Mouse (Mus musculus): ENCODE measurements around the gene Gimap1. TPM values are rescaled to one million over a fixed set of nuclear protein-coding genes. Genes with fewer than 3 reads are reported as not detected.

Gimap1 gene
- total RNA-seq, 2 experiments from 2014 or later: 9.9 to 13.3 TPM

Other genes with a start within 250 kb of the Gimap1 start
- 10 to 100 TPM; 19.8 to 21.4 TPM for gene Atp6v0e2, start 201.4 kb upstream of the Gimap1 start, total RNA-seq (2021)
- gene Lrrc61, start 184.3 kb upstream of the Gimap1 start, total RNA-seq (2021): 10 to 100 TPM; 14.7 to 18.6 TPM
- gene Rarres2, start 166.3 kb upstream of the Gimap1 start, total RNA-seq (2021): 10 to 100 TPM; 60.1 to 86.3 TPM
- not detected for gene Gm45021, start 149.4 kb upstream of the Gimap1 start, total RNA-seq (2021)
- gene Repin1, start 145.2 kb upstream of the Gimap1 start, total RNA-seq (2021): 10 to 100 TPM; 32.3 to 32.9 TPM
- not detected for gene Gm44965, start 145.1 kb upstream of the Gimap1 start, total RNA-seq (2021)
- 10 to 100 TPM; 11.8 to 12.3 TPM for gene Zfp775, start 137.0 kb upstream of the Gimap1 start, total RNA-seq (2021)
- under 1 TPM; 0.37 to 0.39 TPM for gene AI854703, start 112.3 kb upstream of the Gimap1 start, total RNA-seq (2021)
- 1 to 10 TPM; 7.1 to 7.5 TPM for gene Gimap8, start 91.8 kb upstream of the Gimap1 start, total RNA-seq (2021)
- gene Gimap9, start 62.9 kb upstream of the Gimap1 start, total RNA-seq (2021): 1 to 10 TPM; 4.6 to 4.9 TPM
- 10 to 100 TPM; 19.3 to 32.9 TPM for gene Gimap4, start 54.5 kb upstream of the Gimap1 start, total RNA-seq (2021)
- gene Gimap6, start 30.8 kb upstream of the Gimap1 start, total RNA-seq (2021): 10 to 100 TPM; 29.6 to 36.9 TPM
- gene Gm28053, start 20.4 kb upstream of the Gimap1 start, total RNA-seq (2021): 1 to 10 TPM; 3.8 to 4.0 TPM
- gene Gimap7, start 20.4 kb upstream of the Gimap1 start, total RNA-seq (2021): 1 to 10 TPM in 1 of 2 experiments, under 1 TPM in 1; 0.27 to 1.7 TPM
- gene Gimap5, start 7.1 kb downstream of the Gimap1 start, total RNA-seq (2021): 1 to 10 TPM; 4.9 to 5.0 TPM
- gene Gimap3, start 31.8 kb downstream of the Gimap1 start, total RNA-seq (2021): 1 to 10 TPM in 1 of 2 experiments, under 1 TPM in 1; 0.57 to 6.9 TPM
- gene Tmem176a, start 101.9 kb downstream of the Gimap1 start, total RNA-seq (2021): 10 to 100 TPM; 14.7 to 20.6 TPM
- 10 to 100 TPM; 39.3 to 54.1 TPM for gene Tmem176b, start 102.4 kb downstream of the Gimap1 start, total RNA-seq (2021)
- not detected for gene Aoc1, start 133.8 kb downstream of the Gimap1 start, total RNA-seq (2021)
- gene 1600015I10Rik, start 190.8 kb downstream of the Gimap1 start, total RNA-seq (2021): not detected
- gene Doxl2, start 235.9 kb downstream of the Gimap1 start, total RNA-seq (2021): not detected
- gene Svs1, start 247.8 kb downstream of the Gimap1 start, total RNA-seq (2021): not detected

Measured in heart, adult 18-20 months (tissue).